Mouse (Mus musculus): ENCODE results near the gene Pcid2.

GRCm38 (mm10) chr8:13148476-13148875 is 43.2 kb upstream of the Pcid2 start:
- TF ChIP-seq GATA1 (IDR thresholded peaks at IDR 0.05; ENCODE audit: borderline replicate concordance, low read length) (no peak), FLI1 (IDR thresholded peaks at IDR 0.05; ENCODE audit: low read length) (no peak)
